Mouse (Mus musculus) cerebellum, adult 9-10 months (tissue): Measurements from ENCODE around the gene Ugt1a10.
"Not testable (repeated sequence)": the region's sequence is repeated elsewhere in the genome, so short reads cannot be mapped to it uniquely, and the experiment has no call there.

Source experiments
- DNase-seq: peaks from one replicate; pipeline ENCODE4 v3.0.0; 2022

Gene Ugt1a10

GRCm38 (mm10) chr1:88098546-88098945 lies 43.4 kb downstream of the Ugt1a10 start:
- DNase-seq = not testable (repeated sequence)

GRCm38 (mm10) chr1:88099691-88100090 lies 44.5 kb downstream of the Ugt1a10 start:
- DNase-seq = not testable (repeated sequence)

GRCm38 (mm10) chr1:88103019-88103418 lies 47.8 kb downstream of the Ugt1a10 start, which contains the start of gene Ugt1a6b:
Gene Ugt1a6b (plus strand): TSS chr1:88103252.
- not testable (repeated sequence) for DNase-seq

GRCm38 (mm10) chr1:88103697-88104468 lies 48.7 kb downstream of the Ugt1a10 start:
- DNase-seq = not testable (repeated sequence)

- no peak for DNase-seq
Observed at GRCm38 (mm10) chr1:88104667-88105430, 49.7 kb downstream of the Ugt1a10 start.

GRCm38 (mm10) chr1:88105656-88106055 lies 50.5 kb downstream of the Ugt1a10 start:
- no peak for DNase-seq

GRCm38 (mm10) chr1:88109027-88109557 lies 53.9 kb downstream of the Ugt1a10 start:
- DNase-seq = not testable (repeated sequence)

- DNase-seq = not testable (repeated sequence)
Observed at GRCm38 (mm10) chr1:88109604-88110003, 54.4 kb downstream of the Ugt1a10 start.

- not testable (repeated sequence) for DNase-seq
Observed at GRCm38 (mm10) chr1:88112769-88113168, 57.6 kb downstream of the Ugt1a10 start.

GRCm38 (mm10) chr1:88120550-88120949 lies 65.4 kb downstream of the Ugt1a10 start:
- DNase-seq = not testable (repeated sequence)

GRCm38 (mm10) chr1:88121521-88121920 lies 66.3 kb downstream of the Ugt1a10 start:
- not testable (repeated sequence) for DNase-seq

- DNase-seq = not testable (repeated sequence)
Observed at GRCm38 (mm10) chr1:88125827-88126360, 70.7 kb downstream of the Ugt1a10 start.

- not testable (repeated sequence) for DNase-seq
Observed at GRCm38 (mm10) chr1:88129091-88129490, 73.9 kb downstream of the Ugt1a10 start.

GRCm38 (mm10) chr1:88130223-88130622 lies 75.0 kb downstream of the Ugt1a10 start:
- not testable (repeated sequence) for DNase-seq

- DNase-seq = no peak
Observed at GRCm38 (mm10) chr1:88133908-88134456, 78.8 kb downstream of the Ugt1a10 start.

- DNase-seq = not testable (repeated sequence)
Observed at GRCm38 (mm10) chr1:88134457-88135011, 79.3 kb downstream of the Ugt1a10 start, which contains the start of gene Ugt1a6a. Gene Ugt1a6a (plus strand): TSS chr1:88134809.

- DNase-seq = not testable (repeated sequence)
Observed at GRCm38 (mm10) chr1:88135229-88135904, 80.2 kb downstream of the Ugt1a10 start.

GRCm38 (mm10) chr1:88136646-88137045 lies 81.5 kb downstream of the Ugt1a10 start:
- DNase-seq = no peak

- DNase-seq = no peak
Observed at GRCm38 (mm10) chr1:88137264-88137663, 82.1 kb downstream of the Ugt1a10 start.

- DNase-seq = no peak
Observed at GRCm38 (mm10) chr1:88138145-88138544, 83.0 kb downstream of the Ugt1a10 start.

GRCm38 (mm10) chr1:88140492-88140891 lies 85.3 kb downstream of the Ugt1a10 start:
- DNase-seq = not testable (repeated sequence)
